ENCODE assay signal across 31 mouse cellular contexts in genomic region chr2:102841231-102841630, GRCm38 (mm10).
"Had no signal": no experiment of that assay in that cellular context is flagged by ENCODE, and none has a peak within 500 bp of the region (broad histone marks: within the 10 kb centered on the region; RNA-seq: fewer than 3 reads in every experiment).

No protein-coding gene starts in this region.

- H3K36me3 ChIP-seq: limb, embryonic 10.5 days; limb, embryonic 12.5 days; limb, embryonic 13.5 days; limb, embryonic 15.5 days; midbrain, embryonic 10.5 days; midbrain, embryonic 12.5 days; midbrain, embryonic 13.5 days; midbrain, embryonic 15.5 days; neural tube, embryonic 12.5 days had no signal

- DNase-seq: left cerebral cortex, postnatal 4 days; liver; liver, embryonic 13.5 days; liver, postnatal 0 days; lung, adult 18-20 months; lung, adult 2 months; lung, embryonic 14.5 days; lung, postnatal 10 days; lung, postnatal 14 days; lung, postnatal 36 days; lung, postnatal 4 days; midbrain, embryonic 14.5 days had no signal

- H3K4me3 ChIP-seq: limb, embryonic 10.5 days; limb, embryonic 12.5 days; limb, embryonic 13.5 days; limb, embryonic 15.5 days; liver, embryonic 12.5 days; liver, embryonic 13.5 days; liver, embryonic 15.5 days; lung, embryonic 15.5 days; megakaryocyte, embryonic 14.5 days; midbrain, embryonic 10.5 days; midbrain, embryonic 12.5 days; midbrain, embryonic 13.5 days; midbrain, embryonic 15.5 days; myocyte; neural tube, embryonic 12.5 days had no signal

- H3K4me2 ChIP-seq: limb, embryonic 12.5 days; limb, embryonic 13.5 days; limb, embryonic 15.5 days; liver, embryonic 11.5 days; liver, embryonic 12.5 days; liver, embryonic 13.5 days; liver, embryonic 15.5 days; lung, embryonic 14.5 days; lung, embryonic 15.5 days; midbrain, embryonic 12.5 days; midbrain, embryonic 13.5 days; midbrain, embryonic 15.5 days; neural tube, embryonic 12.5 days had no signal

- H3K4me1 ChIP-seq: limb, embryonic 10.5 days; limb, embryonic 12.5 days; limb, embryonic 13.5 days; limb, embryonic 15.5 days; liver, embryonic 12.5 days; liver, embryonic 13.5 days; liver, embryonic 15.5 days; lung, embryonic 15.5 days; midbrain, embryonic 10.5 days; midbrain, embryonic 12.5 days; midbrain, embryonic 13.5 days; midbrain, embryonic 15.5 days; neural tube, embryonic 12.5 days had no signal

- H3K27me3 ChIP-seq: limb, embryonic 12.5 days; limb, embryonic 13.5 days; limb, embryonic 15.5 days; liver, embryonic 12.5 days; liver, embryonic 13.5 days; liver, embryonic 15.5 days; lung, embryonic 15.5 days; megakaryocyte, embryonic 14.5 days; midbrain, embryonic 12.5 days; midbrain, embryonic 13.5 days; midbrain, embryonic 15.5 days; neural tube, embryonic 12.5 days had no signal

- H3K9me3 ChIP-seq: limb, embryonic 10.5 days; limb, embryonic 12.5 days; limb, embryonic 13.5 days; limb, embryonic 15.5 days; liver, embryonic 12.5 days; liver, embryonic 13.5 days; liver, embryonic 15.5 days; lung, embryonic 15.5 days; megakaryocyte, embryonic 14.5 days; midbrain, embryonic 10.5 days; midbrain, embryonic 12.5 days; midbrain, embryonic 13.5 days; midbrain, embryonic 15.5 days; neural tube, embryonic 12.5 days had no signal

- H3K27ac ChIP-seq: limb, embryonic 10.5 days; limb, embryonic 12.5 days; limb, embryonic 13.5 days; limb, embryonic 15.5 days; liver, embryonic 12.5 days; liver, embryonic 13.5 days; liver, embryonic 14.5 days; liver, embryonic 15.5 days; lung, embryonic 15.5 days; macrophage; midbrain, embryonic 10.5 days; midbrain, embryonic 12.5 days; midbrain, embryonic 13.5 days; midbrain, embryonic 15.5 days; neural tube, embryonic 12.5 days had no signal

- H3K9ac ChIP-seq: limb, embryonic 12.5 days; limb, embryonic 13.5 days; limb, embryonic 15.5 days; liver, embryonic 12.5 days; liver, embryonic 13.5 days; liver, embryonic 14.5 days; liver, embryonic 15.5 days; liver, postnatal 0 days; lung, embryonic 14.5 days; lung, embryonic 15.5 days; midbrain, embryonic 12.5 days; midbrain, embryonic 13.5 days; midbrain, embryonic 15.5 days; neural tube, embryonic 12.5 days had no signal

- ATAC-seq: liver, embryonic 12.5 days; liver, postnatal 0 days; lung, postnatal 0 days; midbrain, embryonic 13.5 days; midbrain, embryonic 15.5 days; midbrain, embryonic 16.5 days had no signal
